8 mouse cellular contexts compared by ENCODE assay signal in genomic region chr6:34353658-34354353, GRCm38 (mm10). TPM values are rescaled to one million over a fixed set of nuclear protein-coding genes. Genes with fewer than 3 reads are reported as not detected.
DNase-seq lines count a peak whose midpoint lies in the region; ATAC-seq and TF ChIP-seq lines count a peak whose summit lies in the region.

Gene Akr1b8 (plus strand): TSS chr6:34354119.

- H3K36me3 ChIP-seq in lung, embryonic 14.5 days (ENCODE audit: insufficient read depth) = no peaks in the 10 kb centered on the region
- H3K36me3 ChIP-seq in heart, embryonic 10.5 days = 0 out of 2 replicates have a peak, but pooled peaks cover 5% of the 10 kb centered on the region
- no peaks in the 10 kb centered on the region for H3K36me3 ChIP-seq in limb, embryonic 14.5 days (ENCODE audit: control insufficient read depth, insufficient read depth, low read length)

- H3K4me1 ChIP-seq in lung, embryonic 14.5 days (ENCODE audit: insufficient read depth) = peaks cover 13% of the 10 kb centered on the region
- H3K4me1 ChIP-seq in cerebellum, adult 2 months (ENCODE audit: control insufficient read depth, insufficient read depth, low read length) = peaks cover 4% of the 10 kb centered on the region
- peaks cover 35% of the 10 kb centered on the region for H3K4me1 ChIP-seq in heart, embryonic 10.5 days
- peaks cover 13% of the 10 kb centered on the region for H3K4me1 ChIP-seq in limb, embryonic 14.5 days (ENCODE audit: control insufficient read depth, insufficient read depth, low read length)

- TF ChIP-seq POLR2A in cerebellum, adult 2 months (IDR thresholded peaks at IDR 0.05; ENCODE audit: borderline replicate concordance, insufficient read depth, low read length) = no peak
- TF ChIP-seq POLR2A in limb, embryonic 14.5 days (IDR thresholded peaks at IDR 0.05; ENCODE audit: borderline replicate concordance, extremely low read depth, insufficient read depth, insufficient read length) = no peak

- H3K9ac ChIP-seq in lung, embryonic 14.5 days = peak within 1 kb of the TSS; percentile 40
- H3K9ac ChIP-seq in limb, embryonic 14.5 days (ENCODE audit: low read depth, low read length, severe bottlenecking) = no peak within 1 kb of the TSS

- H3K27me3 ChIP-seq in lung, embryonic 14.5 days (ENCODE audit: insufficient read depth, low read length) = no peaks in the 10 kb centered on the region
- no peaks in the 10 kb centered on the region; the same call in 1 of the 2 replicates for H3K27me3 ChIP-seq in cerebellum, adult 2 months (ENCODE audit: control insufficient read depth, insufficient read depth, low read length)
- no peaks in the 10 kb centered on the region for H3K27me3 ChIP-seq in heart, embryonic 10.5 days (ENCODE audit: insufficient read depth, poor library complexity, severe bottlenecking)
- no peaks in the 10 kb centered on the region for H3K27me3 ChIP-seq in limb, embryonic 14.5 days (ENCODE audit: control insufficient read depth, insufficient read depth, low read length)

- peak within 1 kb of the TSS; percentile 68 for H3K4me2 ChIP-seq in lung, embryonic 14.5 days
- peak within 1 kb of the TSS; percentile 37 for H3K4me2 ChIP-seq in limb, embryonic 14.5 days (replicated peaks; ENCODE audit: low read depth, low read length, severe bottlenecking)

- ATAC-seq in lung, embryonic 14.5 days (ENCODE audit: insufficient read depth) = peak; percentile 76
- ATAC-seq in limb, embryonic 14.5 days (ENCODE audit: low FRiP score, low read depth) = peak; percentile 70

- 11% methylated on average over 16 of the region's 16 CpGs for WGBS in lung, embryonic 14.5 days
- 8% methylated on average over 16 of the region's 16 CpGs for WGBS in cerebellum, adult 2 months
- 11% methylated on average over 16 of the region's 16 CpGs for WGBS in heart, embryonic 10.5 days
- WGBS in limb, embryonic 14.5 days = 7% methylated on average over 16 of the region's 16 CpGs

- H3K4me3 ChIP-seq in lung, embryonic 14.5 days (ENCODE audit: low read depth, low read length) = peak within 1 kb of the TSS; percentile 29
- H3K4me3 ChIP-seq in cerebellum, adult 2 months (replicated peaks; ENCODE audit: insufficient read depth, low read depth, low read length) = no peak within 1 kb of the TSS
- peak within 1 kb of the TSS; percentile 57 for H3K4me3 ChIP-seq in heart, embryonic 10.5 days
- peak within 1 kb of the TSS; percentile 13; the same call in 1 of the 2 replicates for H3K4me3 ChIP-seq in limb, embryonic 14.5 days (replicated peaks; ENCODE audit: low read length)

- no peak for TF ChIP-seq CTCF in lung, embryonic 14.5 days (IDR thresholded peaks at IDR 0.05; ENCODE audit: low read depth)
- no peak for TF ChIP-seq CTCF in cerebellum, adult 2 months (IDR thresholded peaks at IDR 0.05; ENCODE audit: borderline replicate concordance, insufficient read depth, low read depth, low read length)

- H3K27ac ChIP-seq in lung, embryonic 14.5 days (ENCODE audit: low read depth) = peak within 1 kb of the TSS; percentile 48
- no peak within 1 kb of the TSS for H3K27ac ChIP-seq in cerebellum, adult 2 months (ENCODE audit: insufficient read depth, low read length)
- H3K27ac ChIP-seq in heart, embryonic 10.5 days = peak within 1 kb of the TSS; percentile 85
- H3K27ac ChIP-seq in limb, embryonic 14.5 days (replicated peaks; ENCODE audit: low read depth, low read length) = peak within 1 kb of the TSS; percentile 62

- no peaks in the 10 kb centered on the region for H3K9me3 ChIP-seq in lung, embryonic 14.5 days (ENCODE audit: low read depth, low read length)
- H3K9me3 ChIP-seq in heart, embryonic 10.5 days = no peaks in the 10 kb centered on the region
- H3K9me3 ChIP-seq in limb, embryonic 14.5 days (ENCODE audit: control insufficient read depth, low read length) = no peaks in the 10 kb centered on the region

- peak; percentile 33 for DNase-seq in lung, embryonic 14.5 days
- DNase-seq in lung, postnatal 36 days = no peak
- DNase-seq in cerebellum, adult 2 months = peak; percentile 75 to 88
- peak; percentile 78 for DNase-seq in heart, embryonic 10.5 days (ENCODE audit: low spot score)
- DNase-seq in limb, embryonic 14.5 days (ENCODE audit: low spot score) = no peak
- DNase-seq in retina, embryonic 14.5 days (ENCODE audit: low spot score) = peak; percentile 23
- no peak for DNase-seq in spleen, adult 12 weeks (ENCODE audit: low spot score)
- no peak for DNase-seq in right cerebral cortex, adult 18-20 months

RNA-seq across cellular contexts. Expression of gene Akr1b8, which starts in this region (rescaled TPM):
- polyA plus RNA-seq in lung, embryonic 14.5 days (2014; fragmentation: Nextera tagmentation; extraction: Ambion mirVana) = 12.4 and 14.0 TPM in 2 replicates
- 1.6 TPM in 2 replicates for polyA plus RNA-seq in cerebellum, adult 2 months (2012; rRNA removed)
- 21.1 and 23.1 TPM in 2 replicates for polyA plus RNA-seq in heart, embryonic 10.5 days (2016; fragmentation: Nextera tagmentation; extraction: Ambion mirVana)
- polyA plus RNA-seq in limb, embryonic 14.5 days (2012; rRNA removed) = 5.6 and 6.5 TPM in 2 replicates
- polyA plus RNA-seq in limb, embryonic 14.5 days (2014; fragmentation: Nextera tagmentation; extraction: Ambion mirVana) = 7.1 and 8.5 TPM in 2 replicates

Comparison
In these comparisons a context has a peak if more than half of its experiments do, and no peak if none do; other contexts are left out.
1. DNase-seq: peak in lung, embryonic 14.5 days (single experiment), cerebellum, adult 2 months (2 of 2), heart, embryonic 10.5 days (single experiment) and retina, embryonic 14.5 days (single experiment); none in lung, postnatal 36 days (single experiment), limb, embryonic 14.5 days (single experiment), spleen, adult 12 weeks (single experiment) and right cerebral cortex, adult 18-20 months (single experiment).